Mouse (Mus musculus) brain, embryonic 18.5 days (tissue): ENCODE measurements around the gene Pdilt.
"Not testable (repeated sequence)": the region's sequence is repeated elsewhere in the genome, so short reads cannot be mapped to it uniquely, and the experiment has no call there.

Experiments used
- DNase-seq: peaks from one replicate; pipeline ENCODE4 v3.0.0-alpha.2; 2012; ENCODE audit warnings: low read depth, low spot score

Gene Pdilt

GRCm38 (mm10) chr7:119523389-119523788 is at the start of gene Pdilt:
Pdilt (minus strand) TSS chr7:119523489.
- no peak for DNase-seq

GRCm38 (mm10) chr7:119562476-119562875 is 39.2 kb upstream of the Pdilt start:
- DNase-seq: not testable (repeated sequence)

- no peak for DNase-seq
Measured at GRCm38 (mm10) chr7:119561441-119561840, 38.2 kb upstream of the Pdilt start.

GRCm38 (mm10) chr7:119560452-119560835 is 37.2 kb upstream of the Pdilt start:
- no peak for DNase-seq

GRCm38 (mm10) chr7:119559789-119560451 is 36.6 kb upstream of the Pdilt start:
- no peak for DNase-seq

GRCm38 (mm10) chr7:119554040-119554439 is 30.8 kb upstream of the Pdilt start, which contains the start of gene Acsm2:
Acsm2 (plus strand) TSS chr7:119554340.
- DNase-seq: no peak

GRCm38 (mm10) chr7:119550471-119551222 is 27.4 kb upstream of the Pdilt start:
- DNase-seq: no peak

GRCm38 (mm10) chr7:119545572-119545971 is 22.3 kb upstream of the Pdilt start:
- no peak for DNase-seq

GRCm38 (mm10) chr7:119542445-119542844 is 19.2 kb upstream of the Pdilt start:
- no peak for DNase-seq

- DNase-seq: no peak
Measured at GRCm38 (mm10) chr7:119534389-119534788, 11.1 kb upstream of the Pdilt start.

- DNase-seq: no peak
Measured at GRCm38 (mm10) chr7:119532924-119533323, 9.6 kb upstream of the Pdilt start.

GRCm38 (mm10) chr7:119528617-119529016 is 5.3 kb upstream of the Pdilt start:
- DNase-seq: no peak

- DNase-seq: no peak
Measured at GRCm38 (mm10) chr7:119527548-119527947, 4.3 kb upstream of the Pdilt start.

GRCm38 (mm10) chr7:119527135-119527534 is 3.8 kb upstream of the Pdilt start:
- DNase-seq: no peak

GRCm38 (mm10) chr7:119526486-119526885 is 3.2 kb upstream of the Pdilt start:
- DNase-seq: no peak

- no peak for DNase-seq
Measured at GRCm38 (mm10) chr7:119525881-119526281, 2.6 kb upstream of the Pdilt start.

GRCm38 (mm10) chr7:119522385-119522784 is 904 bp downstream of the Pdilt start:
- DNase-seq: no peak

- DNase-seq: no peak
Measured at GRCm38 (mm10) chr7:119521816-119522215, 1.5 kb downstream of the Pdilt start.

GRCm38 (mm10) chr7:119519654-119520053 is 3.6 kb downstream of the Pdilt start:
- DNase-seq: no peak

- DNase-seq: no peak
Measured at GRCm38 (mm10) chr7:119519163-119519562, 4.1 kb downstream of the Pdilt start, which contains the start of gene Acsm5. Acsm5 (plus strand) TSS chr7:119519463.

GRCm38 (mm10) chr7:119516272-119516558 is 7.1 kb downstream of the Pdilt start:
- DNase-seq: no peak

GRCm38 (mm10) chr7:119515492-119516271 is 7.6 kb downstream of the Pdilt start:
- DNase-seq: no peak
